Mouse (Mus musculus): Measurements from ENCODE around the gene Ubald1.

DNA sequence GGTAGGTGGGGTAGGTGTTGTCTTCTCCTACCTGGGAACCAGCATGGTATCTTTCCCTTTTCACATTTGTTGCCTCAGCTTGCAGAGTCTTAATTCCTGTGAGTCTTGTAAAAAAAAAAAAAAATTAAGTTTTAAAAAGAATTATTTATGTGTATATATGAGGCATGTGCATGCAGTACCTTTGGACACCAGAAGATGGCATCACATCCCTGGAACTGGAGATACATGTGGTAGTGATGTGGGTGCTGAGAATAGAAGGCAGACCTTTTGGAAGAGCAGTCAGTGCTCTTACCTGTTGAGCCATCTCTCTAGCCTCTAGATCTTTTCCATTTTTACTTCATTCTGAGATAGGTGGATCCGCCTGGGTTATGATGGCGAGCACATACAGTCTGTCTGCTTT is 29.6 kb upstream of the Ubald1 start:
- no peak for TF ChIP-seq POLR2A (IDR thresholded peaks at IDR 0.05; ENCODE audit: borderline replicate concordance, extremely low read depth, low read depth, low read length)
- 0 out of 2 replicates have a peak, but pooled peaks have one; percentile 20 for TF ChIP-seq CTCF (IDR thresholded peaks at IDR 0.05; ENCODE audit: insufficient read depth, low read length)
